Mouse (Mus musculus): ENCODE results near the gene Amfr. TPM values are rescaled to one million over a fixed set of nuclear protein-coding genes. Genes with fewer than 3 reads are reported as not detected.

The Amfr gene
- polyA plus RNA-seq, 1 experiment from 2014 or later = 67.2 TPM

DNA sequence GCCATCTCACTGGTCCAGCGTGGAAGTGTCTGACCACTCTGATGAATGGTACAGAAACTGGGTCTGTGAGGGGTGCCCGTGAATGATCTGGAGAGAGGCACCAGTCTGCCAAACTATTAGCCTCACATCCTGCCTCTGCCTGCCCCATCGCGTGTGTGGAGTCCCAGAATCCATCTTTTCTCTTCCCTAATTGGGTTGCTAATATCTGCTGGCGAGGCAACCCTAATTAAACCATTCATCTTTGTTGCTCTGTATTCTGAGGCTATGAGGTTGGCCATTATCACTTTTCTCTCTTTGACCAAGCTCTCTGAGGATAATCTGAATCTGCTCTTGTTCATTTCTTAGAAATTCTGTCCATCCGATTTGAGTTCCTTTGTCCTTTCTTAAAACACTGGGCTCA, 81.3 kb downstream of the Amfr start:
- H3K4me1 ChIP-seq (replicated peaks) = no peaks in the 10 kb centered on the region
- no peak for ATAC-seq (ENCODE audit: insufficient number of reproducible peaks, low FRiP score)
- no peak overlapping the region for H3K4me2 ChIP-seq
- H3K36me3 ChIP-seq = peaks cover 2% of the 10 kb centered on the region; the same call in 1 of the 2 replicates
- no peaks in the 10 kb centered on the region for H3K27me3 ChIP-seq (replicated peaks)
- no peak overlapping the region for H3K4me3 ChIP-seq
- no peak overlapping the region for H3K27ac ChIP-seq (ENCODE audit: poor library complexity, severe bottlenecking)
- no peak overlapping the region for H3K9ac ChIP-seq
- H3K9me3 ChIP-seq (replicated peaks) = peaks cover 10% of the 10 kb centered on the region; the same call in 1 of the 2 replicates
- WGBS = 82% methylated on average over 6 of the region's 6 CpGs

DNA sequence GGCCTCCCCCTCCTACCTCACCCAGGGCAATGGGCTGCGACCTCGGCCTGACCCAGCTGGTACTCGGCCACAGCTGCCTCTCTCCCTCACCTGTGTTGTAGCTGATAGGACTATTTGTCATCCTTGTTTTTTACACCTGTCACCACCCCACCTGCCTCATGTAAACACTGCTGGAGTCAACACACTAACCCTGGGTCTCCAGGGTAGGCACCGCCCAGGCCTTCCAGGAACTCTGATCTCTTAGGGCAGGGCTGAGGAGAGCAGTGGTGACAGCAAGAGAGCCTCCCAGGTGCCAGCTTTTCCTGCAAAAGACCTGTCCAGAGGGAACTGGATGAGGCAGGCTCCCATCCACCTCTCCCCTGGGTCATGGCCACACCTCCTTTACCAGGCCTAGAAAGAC, 83.4 kb downstream of the Amfr start:
- H3K9me3 ChIP-seq (replicated peaks) = peaks cover 10% of the 10 kb centered on the region; the same call in 1 of the 2 replicates
- no peak for ATAC-seq (ENCODE audit: insufficient number of reproducible peaks, low FRiP score)
- peaks cover 3% of the 10 kb centered on the region; the same call in 1 of the 2 replicates for H3K36me3 ChIP-seq
- no peak overlapping the region for H3K9ac ChIP-seq
- no peaks in the 10 kb centered on the region for H3K27me3 ChIP-seq (replicated peaks)
- no peak overlapping the region for H3K4me3 ChIP-seq
- no peak overlapping the region for H3K4me2 ChIP-seq
- 86% methylated on average over 4 of the region's 4 CpGs for WGBS
- no peak overlapping the region for H3K27ac ChIP-seq (ENCODE audit: poor library complexity, severe bottlenecking)
- peaks cover 9% of the 10 kb centered on the region; the same call in 1 of the 2 replicates for H3K4me1 ChIP-seq (replicated peaks)

DNA sequence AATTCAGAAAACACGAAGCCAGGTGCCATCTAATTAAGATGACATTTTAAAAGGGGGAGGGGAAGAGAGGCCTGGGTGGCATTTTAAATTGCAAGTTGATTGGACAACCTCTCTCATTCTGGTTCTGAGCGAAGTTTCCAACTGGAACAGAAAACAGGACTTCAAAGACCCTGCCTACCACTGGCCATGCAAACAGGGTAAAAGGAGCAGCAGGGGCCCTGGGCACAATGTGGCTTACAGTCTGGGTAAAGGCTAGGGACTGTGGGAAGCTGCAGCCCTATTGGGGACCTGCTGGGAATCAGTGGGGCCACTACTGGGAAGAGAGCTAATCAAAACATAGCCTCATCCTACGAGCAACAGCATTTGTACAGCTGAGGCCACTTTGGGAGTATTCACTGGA, 87.1 kb downstream of the Amfr start:
- Histone ChIP-seq H3K4me2 (no peak overlapping the region), H3K9me3 (replicated peaks) (peaks cover 10% of the 10 kb centered on the region; the same call in 1 of the 2 replicates), H3K36me3 (peaks cover 3% of the 10 kb centered on the region; the same call in 1 of the 2 replicates), H3K27me3 (replicated peaks) (no peaks in the 10 kb centered on the region), H3K4me3 (no peak overlapping the region), H3K9ac (no peak overlapping the region), H3K27ac (ENCODE audit: poor library complexity, severe bottlenecking) (no peak overlapping the region), H3K4me1 (replicated peaks) (peaks cover 9% of the 10 kb centered on the region; the same call in 1 of the 2 replicates)
- 47% methylated on average over 3 of the region's 3 CpGs for WGBS
- ATAC-seq (ENCODE audit: insufficient number of reproducible peaks, low FRiP score) = no peak

DNA sequence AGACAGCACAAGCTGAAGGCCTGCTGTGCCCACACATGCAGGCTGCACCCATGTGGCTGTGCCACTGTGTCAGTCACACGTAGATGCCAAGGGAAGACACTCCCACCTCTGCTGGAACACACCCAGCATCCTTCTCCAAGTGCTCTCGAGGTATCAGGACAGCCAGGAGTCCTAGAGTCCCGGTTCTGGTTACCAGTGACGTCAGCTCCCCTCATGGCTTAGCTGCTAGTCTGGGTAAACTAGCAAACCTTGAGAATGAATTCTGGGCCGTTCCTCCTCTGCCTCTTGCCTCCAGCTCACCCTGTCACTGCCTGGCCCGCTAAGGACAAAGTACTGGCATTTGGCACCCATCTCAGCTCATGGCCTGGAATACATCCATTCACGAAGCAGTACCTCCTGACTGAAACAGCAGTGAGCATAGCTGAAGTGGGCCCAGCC, 88.7 kb downstream of the Amfr start:
- peaks cover 3% of the 10 kb centered on the region; the same call in 1 of the 2 replicates for H3K36me3 ChIP-seq
- ATAC-seq (ENCODE audit: insufficient number of reproducible peaks, low FRiP score) = no peak
- no peak overlapping the region for H3K9ac ChIP-seq
- WGBS = 62% methylated on average over 7 of the region's 7 CpGs
- H3K9me3 ChIP-seq (replicated peaks) = peaks cover 10% of the 10 kb centered on the region; the same call in 1 of the 2 replicates
- no peak overlapping the region for H3K4me2 ChIP-seq
- no peak overlapping the region for H3K4me3 ChIP-seq
- H3K27ac ChIP-seq (ENCODE audit: poor library complexity, severe bottlenecking) = no peak overlapping the region
- H3K4me1 ChIP-seq (replicated peaks) = peaks cover 24% of the 10 kb centered on the region
- H3K27me3 ChIP-seq (replicated peaks) = no peaks in the 10 kb centered on the region

Small RNAs within 50 kb of the gene (microRNA-seq; reads per million reads assigned to microRNA genes)
- not detected for gene Gm24159

Other genes starting within 250 kb of the Amfr start
- gene Gnao1, start 202.9 kb downstream of the Amfr start, polyA plus RNA-seq (2016; fragmentation: Nextera tagmentation; extraction: Ambion mirVana) = 18.7 and 19.3 TPM in 2 replicates
- 83.1 and 88.5 TPM in 2 replicates for gene Nudt21, start 24.2 kb upstream of the Amfr start, polyA plus RNA-seq (2016; fragmentation: Nextera tagmentation; extraction: Ambion mirVana)
- 13.8 and 14.4 TPM in 2 replicates for gene Ogfod1, start 24.4 kb upstream of the Amfr start, polyA plus RNA-seq (2016; fragmentation: Nextera tagmentation; extraction: Ambion mirVana)
- gene Bbs2, start 86.1 kb upstream of the Amfr start, polyA plus RNA-seq (2016; fragmentation: Nextera tagmentation; extraction: Ambion mirVana) = 6.8 and 9.9 TPM in 2 replicates
- gene Mt4, start 124.4 kb upstream of the Amfr start, polyA plus RNA-seq (2016; fragmentation: Nextera tagmentation; extraction: Ambion mirVana) = not detected in 2 replicates
- gene Mt3, start 139.8 kb upstream of the Amfr start, polyA plus RNA-seq (2016; fragmentation: Nextera tagmentation; extraction: Ambion mirVana) = 24.7 and 25.0 TPM in 2 replicates
- gene Mt2, start 159.8 kb upstream of the Amfr start, polyA plus RNA-seq (2016; fragmentation: Nextera tagmentation; extraction: Ambion mirVana) = 23.6 and 39.2 TPM in 2 replicates
- gene Mt1, start 166.2 kb upstream of the Amfr start, polyA plus RNA-seq (2016; fragmentation: Nextera tagmentation; extraction: Ambion mirVana) = 129 and 209 TPM in 2 replicates
- gene Nup93, start 201.7 kb upstream of the Amfr start, polyA plus RNA-seq (2016; fragmentation: Nextera tagmentation; extraction: Ambion mirVana) = 71.6 and 73.6 TPM in 2 replicates